Mouse (Mus musculus): ENCODE data around the gene Pias3.
"Not testable (repeated sequence)": the region's sequence is repeated elsewhere in the genome, so short reads cannot be mapped to it uniquely, and the experiment has no call there.

Gene Pias3

GRCm38 (mm10) chr3:96696198-96696765 lies at the start of gene Pias3:
Gene Pias3, plus strand, starts transcription at chr3:96696384.
- DNase-seq (ENCODE audit: low read depth, low spot score): peak; percentile 67

DNA sequence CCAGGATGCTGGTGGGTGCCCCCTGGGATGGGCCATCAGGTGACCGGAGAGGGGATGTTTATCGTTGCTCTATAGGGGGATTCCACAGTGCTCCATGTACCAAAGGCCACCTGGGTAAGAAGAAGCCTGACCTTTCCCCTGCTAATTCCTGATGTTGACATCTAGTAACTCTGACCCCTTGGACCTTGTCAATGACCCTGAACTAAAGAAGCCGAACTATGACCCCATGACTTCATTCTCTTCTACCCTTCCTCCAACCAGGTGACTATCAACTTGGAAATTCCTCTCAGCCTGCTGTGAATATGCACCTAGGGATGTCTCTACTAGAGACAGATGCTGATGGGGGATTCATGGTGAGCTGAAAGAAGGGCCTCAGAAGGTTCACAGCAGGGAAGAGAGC lies 48.8 kb upstream of the Pias3 start:
- DNase-seq (ENCODE audit: low read depth, low spot score): no peak

GRCm38 (mm10) chr3:96660901-96661300 lies 35.3 kb upstream of the Pias3 start:
- DNase-seq (ENCODE audit: low read depth, low spot score): no peak

DNA sequence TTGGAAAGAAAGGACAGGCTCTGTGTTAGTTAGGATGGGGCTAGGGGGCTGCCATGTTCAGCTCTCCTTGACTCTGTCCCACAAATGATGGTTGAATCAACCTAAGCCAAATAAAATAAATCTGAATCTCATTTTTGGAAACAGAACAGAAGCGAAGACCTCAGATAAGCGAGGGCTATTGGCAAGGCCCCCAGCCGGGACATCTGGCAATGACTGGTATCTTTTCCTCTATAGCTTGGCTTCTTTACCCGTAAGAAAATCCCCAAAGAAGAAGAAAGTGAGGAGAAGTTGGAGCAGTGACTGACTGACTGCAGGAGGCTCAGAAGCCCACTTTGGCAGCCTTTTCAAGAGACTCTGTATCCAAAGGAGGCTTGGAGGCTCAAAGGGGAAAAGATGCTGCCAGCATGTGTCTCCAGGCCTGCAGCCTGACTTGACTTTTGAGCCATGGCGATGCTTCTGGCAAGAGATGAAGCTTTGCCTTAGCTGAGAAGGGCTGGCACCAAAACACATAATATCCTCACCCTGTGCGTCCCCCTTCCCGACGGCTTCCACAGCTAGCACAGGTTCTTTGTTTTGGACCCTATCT lies 33.4 kb upstream of the Pias3 start:
- no peak for DNase-seq (ENCODE audit: low read depth, low spot score)

- peak; percentile 70 for DNase-seq (ENCODE audit: low read depth, low spot score)
Observed at GRCm38 (mm10) chr3:96663432-96664239, 32.5 kb upstream of the Pias3 start.

DNA sequence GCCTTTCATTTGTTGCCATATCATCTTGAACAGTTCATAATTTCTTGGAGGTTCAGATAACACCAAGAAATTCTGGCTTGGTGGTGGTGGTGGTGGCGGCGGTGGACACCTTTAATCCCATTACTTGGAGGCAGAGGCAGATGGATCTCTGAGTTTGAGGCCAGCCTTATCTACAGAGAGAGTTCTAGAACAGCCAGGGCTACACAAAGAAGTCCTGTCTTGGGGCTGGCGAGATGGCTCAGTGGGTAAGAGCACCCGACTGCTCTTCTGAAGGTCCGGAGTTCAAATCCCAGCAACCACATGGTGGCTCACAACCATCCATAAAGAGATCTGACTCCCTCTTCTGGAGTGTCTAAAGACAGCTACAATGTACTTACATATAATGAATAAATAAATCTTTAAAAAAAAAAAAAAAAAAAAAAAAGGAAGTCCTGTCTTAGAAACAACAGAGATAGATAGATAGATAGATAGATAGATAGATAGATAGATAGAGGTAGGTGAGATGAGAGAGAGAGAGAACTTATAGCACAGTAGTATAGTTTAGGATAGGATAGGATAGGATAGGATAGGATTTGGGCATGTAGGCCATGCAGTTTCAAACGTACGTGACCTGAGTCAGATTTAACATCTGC lies 30.3 kb upstream of the Pias3 start:
- DNase-seq (ENCODE audit: low read depth, low spot score): not testable (repeated sequence)

GRCm38 (mm10) chr3:96666916-96667315 lies 29.3 kb upstream of the Pias3 start:
- DNase-seq (ENCODE audit: low read depth, low spot score): no peak

- DNase-seq (ENCODE audit: low read depth, low spot score): peak; percentile 52
Observed at GRCm38 (mm10) chr3:96667316-96667715, 28.9 kb upstream of the Pias3 start.

DNA sequence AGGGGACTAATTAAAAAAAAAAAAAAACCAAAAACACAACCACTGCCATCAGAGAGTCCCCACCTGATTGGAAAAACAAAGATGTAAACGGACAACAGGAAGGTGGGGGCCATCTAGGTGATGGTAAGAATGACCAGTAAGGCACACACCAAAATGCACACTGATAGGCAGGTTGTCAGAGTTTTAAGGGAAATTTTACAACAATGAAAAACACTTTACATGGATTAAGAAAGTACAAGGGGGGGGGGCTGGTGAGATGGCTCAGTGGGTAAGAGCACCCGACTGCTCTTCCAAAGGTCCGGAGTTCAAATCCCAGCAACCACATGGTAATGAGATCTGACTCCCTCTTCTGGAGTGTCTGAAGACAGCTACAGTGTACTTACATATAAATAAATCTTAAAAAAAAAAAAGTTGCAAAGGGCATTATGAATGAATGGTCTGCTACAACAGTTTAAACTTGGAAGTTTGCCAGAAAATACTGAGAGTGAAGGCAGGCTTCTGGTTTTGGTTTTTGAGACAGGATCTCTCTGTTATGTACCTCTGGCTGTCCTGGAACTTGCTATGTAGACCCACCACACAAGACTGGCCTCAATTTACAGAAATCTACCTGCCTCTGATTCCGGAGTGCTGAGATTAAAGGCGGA lies 27.6 kb upstream of the Pias3 start:
- DNase-seq (ENCODE audit: low read depth, low spot score): no peak

DNA sequence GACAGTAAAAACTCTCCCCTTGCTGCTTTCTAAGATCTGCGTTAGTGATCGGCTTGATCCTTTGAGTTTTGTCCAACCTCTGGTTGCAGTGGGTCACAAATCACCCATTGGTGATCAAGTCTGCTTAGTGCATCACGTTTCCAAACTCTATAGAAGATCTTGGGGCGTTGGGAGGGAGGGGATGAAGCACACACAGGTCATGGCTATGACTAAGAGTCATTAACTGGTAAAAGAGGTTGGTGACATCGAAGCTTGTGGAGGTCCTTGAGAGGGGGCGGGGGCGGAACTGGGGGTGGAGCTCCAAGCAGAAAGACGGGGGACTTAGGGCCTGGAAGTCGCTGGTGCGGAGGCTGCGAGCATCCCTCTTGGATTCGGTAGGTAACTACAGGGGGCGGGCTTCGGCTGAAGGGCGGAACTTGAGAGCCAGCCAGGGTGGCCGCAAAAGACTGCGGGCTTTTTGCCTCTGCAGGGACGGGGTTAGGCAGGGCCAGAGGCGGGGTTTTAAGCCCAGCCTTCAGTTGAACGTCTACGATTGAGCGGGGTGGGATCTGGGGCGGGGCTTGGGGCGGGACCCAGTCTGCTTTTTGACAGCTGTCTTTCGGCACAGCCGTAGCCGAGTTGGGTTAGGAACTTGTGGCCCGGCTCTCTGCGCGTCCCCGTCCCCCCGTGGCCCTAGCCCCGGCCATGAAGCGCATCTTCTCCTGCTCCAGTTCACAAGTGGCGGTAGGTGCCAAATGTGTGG lies 26.3 kb upstream of the Pias3 start, which contains the start of gene Ankrd35:
Ankrd35 (plus strand) TSS at position 405 of the 742 bp plus-strand sequence.
- peak; percentile 93 for DNase-seq (ENCODE audit: low read depth, low spot score)

DNA sequence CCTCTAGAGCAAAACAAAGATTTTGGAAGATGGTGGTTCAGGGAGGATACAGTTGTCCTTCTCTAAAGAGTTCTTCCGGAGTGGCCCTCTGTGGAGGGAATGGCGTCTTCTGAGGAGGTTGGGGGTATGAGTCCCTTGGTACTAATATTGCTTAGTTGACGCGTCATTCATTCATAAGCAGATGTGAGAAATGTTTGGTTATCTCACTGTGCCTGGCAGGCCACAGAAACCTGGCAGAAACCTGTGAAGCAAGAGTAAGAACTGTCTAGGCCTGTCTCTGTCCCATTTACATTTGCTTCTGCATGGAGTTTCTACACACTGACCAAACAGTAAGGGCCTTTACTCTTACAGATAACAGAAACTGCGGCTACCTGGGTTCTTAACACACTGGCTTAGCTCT lies 24.7 kb upstream of the Pias3 start:
- no peak for DNase-seq (ENCODE audit: low read depth, low spot score)

DNA sequence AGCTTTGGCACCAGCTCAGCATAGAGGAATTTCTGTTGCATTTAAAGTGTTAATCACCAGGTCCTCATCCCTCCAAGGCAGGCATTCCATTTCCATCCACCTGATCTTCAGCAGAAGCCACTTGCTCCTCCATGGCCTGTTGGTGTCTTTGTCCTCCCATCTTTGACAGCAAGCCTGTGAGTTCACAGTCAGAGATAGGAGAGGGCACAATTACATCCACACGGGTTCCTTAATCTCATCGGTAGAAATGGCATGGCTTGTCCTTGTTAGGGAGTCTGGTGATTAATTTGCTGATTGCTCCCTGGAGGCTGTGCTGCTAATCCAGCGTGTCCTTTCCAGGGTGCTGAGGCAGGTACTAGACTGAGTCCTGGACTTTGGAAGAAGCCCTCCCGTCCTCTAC lies 22.7 kb upstream of the Pias3 start:
- DNase-seq (ENCODE audit: low read depth, low spot score): no peak

GRCm38 (mm10) chr3:96674442-96674841 lies 21.7 kb upstream of the Pias3 start:
- no peak for DNase-seq (ENCODE audit: low read depth, low spot score)

- DNase-seq (ENCODE audit: low read depth, low spot score): peak; percentile 72
Observed at GRCm38 (mm10) chr3:96675171-96675570, 21.0 kb upstream of the Pias3 start.

DNA sequence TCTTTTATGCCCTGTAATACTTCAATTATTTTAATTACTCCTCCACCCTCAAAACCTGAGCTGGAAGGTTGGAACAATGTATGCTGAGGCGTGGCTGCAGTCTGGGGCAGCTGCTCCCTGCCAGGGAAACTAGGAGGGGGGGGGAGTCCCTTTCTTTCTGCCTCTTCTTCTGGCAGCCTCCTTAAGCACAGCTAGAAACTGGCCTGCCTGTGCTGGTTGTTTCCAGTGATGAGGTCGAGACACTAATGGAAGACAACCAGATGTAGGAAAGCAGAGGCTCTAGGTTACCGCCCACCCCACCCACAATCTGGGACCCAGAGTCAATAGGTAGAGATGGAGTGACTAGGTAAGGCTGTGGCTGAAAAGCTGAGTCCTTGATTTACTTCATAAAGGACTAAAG lies 20.5 kb upstream of the Pias3 start:
- no peak for DNase-seq (ENCODE audit: low read depth, low spot score)

- no peak for DNase-seq (ENCODE audit: low read depth, low spot score)
Observed at GRCm38 (mm10) chr3:96678456-96678855, 17.7 kb upstream of the Pias3 start.

- DNase-seq (ENCODE audit: low read depth, low spot score): no peak
Observed at GRCm38 (mm10) chr3:96679159-96679674, 17.0 kb upstream of the Pias3 start.

GRCm38 (mm10) chr3:96680269-96680956 lies 15.8 kb upstream of the Pias3 start:
- no peak for DNase-seq (ENCODE audit: low read depth, low spot score)

GRCm38 (mm10) chr3:96683496-96683895 lies 12.7 kb upstream of the Pias3 start:
- no peak for DNase-seq (ENCODE audit: low read depth, low spot score)

- DNase-seq (ENCODE audit: low read depth, low spot score): no peak
Observed at GRCm38 (mm10) chr3:96684151-96684821, 11.9 kb upstream of the Pias3 start.
